Mouse (Mus musculus) MEL (cell line): ENCODE measurements at regions not wholly inside any gene's neighbourhood (a gene's known extent, or its start where the extent isn't known, plus 50 kb on each side); places are given as distances from the start of the nearest gene placed in this dataset.

Experiments
- DNase-seq: peaks from one replicate; pipeline ENCODE4 v3.0.0; 2011; ENCODE audit warnings: low read depth, low spot score
- H3K27ac ChIP-seq: 2 replicates; pipeline ENCODE4 v1.5.1; 2012; ENCODE audit warnings: low read depth, mild to moderate bottlenecking, control low read depth, low read length, moderate library complexity; ENCODE audit not compliant: control insufficient read depth
- H3K27me3 ChIP-seq, 2 experiments: fragments of 150-350 bp in 1 of 2; sonication (generic) in 1 of 2; 2 replicates each; pipeline ENCODE4 v1.6.1; 2012; ENCODE audit warnings: low read length in 2 of 2, mild to moderate bottlenecking in 2 of 2, improper control_type of control experiment in 1 of 2, moderate library complexity in 1 of 2; ENCODE audit not compliant: insufficient read depth in 2 of 2, control insufficient read depth in 1 of 2
- H3K36me3 ChIP-seq, 2 experiments: 2 replicates each; pipeline ENCODE4 v1.6.1; 2012 to 2014; ENCODE audit warnings: low read length in 2 of 2, improper control_type of control experiment in 1 of 2, inconsistent platforms in 1 of 2, mild to moderate bottlenecking in 1 of 2; ENCODE audit not compliant: insufficient read depth in 2 of 2, control insufficient read depth in 1 of 2
- H3K4me1 ChIP-seq, 2 experiments: fragments of 150-350 bp in 1 of 2; sonication (generic) in 1 of 2; 2 replicates each; pipeline ENCODE4 v1.6.1; 2012; ENCODE audit warnings: low read length in 2 of 2, improper control_type of control experiment in 1 of 2, mild to moderate bottlenecking in 1 of 2; ENCODE audit not compliant: insufficient read depth in 2 of 2, control insufficient read depth in 1 of 2
- H3K4me3 ChIP-seq, 2 experiments: fragments of 150-350 bp in 1 of 2; sonication (generic) in 1 of 2; 2 replicates each; pipeline ENCODE4 v1.5.1; 2012; ENCODE audit warnings: low read depth in 2 of 2, low read length in 2 of 2, mild to moderate bottlenecking in 2 of 2, moderate library complexity in 2 of 2, control low read depth in 1 of 2, improper control_type of control experiment in 1 of 2; ENCODE audit not compliant: control insufficient read depth in 1 of 2, insufficient read depth in 1 of 2
- H3K79me2 ChIP-seq: 2 replicates; pipeline ENCODE4 v1.6.1; 2012; ENCODE audit warnings: mild to moderate bottlenecking, low read length, moderate library complexity; ENCODE audit not compliant: control insufficient read depth, poor library complexity, insufficient read depth
- H3K9ac ChIP-seq: 2 replicates; pipeline ENCODE4 v1.6.1; 2012; ENCODE audit warnings: low read depth, mild to moderate bottlenecking, control low read depth, low read length, moderate library complexity; ENCODE audit not compliant: control insufficient read depth, poor library complexity, severe bottlenecking
- H3K9me3 ChIP-seq: fragments of 150-350 bp; sonication (generic); replicated peaks from 2 replicates; pipeline ENCODE4 v1.6.1; 2012; ENCODE audit warnings: mild to moderate bottlenecking, low read length, improper control_type of control experiment, moderate library complexity; ENCODE audit not compliant: insufficient read depth
- CHD1 ChIP-seq: IDR thresholded peaks from 2 replicates; pipeline ENCODE4 v1.6.1; 2012; ENCODE audit warnings: low read depth, mild to moderate bottlenecking, inconsistent platforms, low read length, improper control_type of control experiment
- EP300 ChIP-seq, 2 experiments: IDR thresholded peaks; 2 replicates each; pipeline ENCODE4 v1.6.1; 2011; ENCODE audit warnings: improper control_type of control experiment in 2 of 2, low read length in 2 of 2, low read depth in 1 of 2, mild to moderate bottlenecking in 1 of 2
- ETS1 ChIP-seq: IDR thresholded peaks from 2 replicates; pipeline ENCODE4 v1.6.1; 2012; ENCODE audit warnings: low read depth, mild to moderate bottlenecking, inconsistent platforms, low read length, improper control_type of control experiment, moderate library complexity
- GATA1 ChIP-seq: IDR thresholded peaks from 2 replicates; pipeline ENCODE4 v1.6.1; 2011; ENCODE audit warnings: low read depth, low read length, improper control_type of control experiment
- MXI1 ChIP-seq: IDR thresholded peaks from 2 replicates; pipeline ENCODE4 v1.6.1; 2011; ENCODE audit warnings: mild to moderate bottlenecking, low read depth, low read length, improper control_type of control experiment
- MYC ChIP-seq: IDR thresholded peaks from 2 replicates; pipeline ENCODE4 v1.6.1; 2011; ENCODE audit warnings: low read depth, mild to moderate bottlenecking, low read length, improper control_type of control experiment, moderate library complexity
- NELFE ChIP-seq: IDR thresholded peaks from 2 replicates; pipeline ENCODE4 v1.6.1; 2011; ENCODE audit warnings: low read depth, low read length, improper control_type of control experiment
- POLR2AphosphoS2 ChIP-seq: IDR thresholded peaks from 2 replicates; pipeline ENCODE4 v1.6.1; 2011; ENCODE audit warnings: low read length, improper control_type of control experiment
- POLR2AphosphoS5 ChIP-seq: IDR thresholded peaks from 2 replicates; pipeline ENCODE4 v1.6.1; 2012; ENCODE audit warnings: low read depth, borderline replicate concordance, mild to moderate bottlenecking, inconsistent platforms, low read length, moderate library complexity, mixed read lengths
- RAD21 ChIP-seq: IDR thresholded peaks from 2 replicates; pipeline ENCODE4 v1.6.1; 2011; ENCODE audit warnings: mild to moderate bottlenecking, low read depth, low read length, improper control_type of control experiment
- RCOR1 ChIP-seq: IDR thresholded peaks from 2 replicates; pipeline ENCODE4 v1.6.1; 2012; ENCODE audit warnings: low read depth, mild to moderate bottlenecking, inconsistent platforms, low read length, improper control_type of control experiment
- SMC3 ChIP-seq: IDR thresholded peaks from 2 replicates; pipeline ENCODE4 v1.6.1; 2011; ENCODE audit warnings: low read depth, low read length, improper control_type of control experiment
- TBP ChIP-seq: IDR thresholded peaks from 2 replicates; pipeline ENCODE4 v1.8.0; 2011; ENCODE audit warnings: low read depth, low read length, improper control_type of control experiment
- UBTF ChIP-seq: IDR thresholded peaks from 2 replicates; pipeline ENCODE4 v1.6.1; 2012; ENCODE audit warnings: low read depth, mild to moderate bottlenecking, inconsistent platforms, low read length, improper control_type of control experiment, moderate library complexity, borderline replicate concordance; ENCODE audit not compliant: insufficient read depth
- USF1 ChIP-seq: IDR thresholded peaks from 2 replicates; pipeline ENCODE4 v1.6.1; 2014; ENCODE audit warnings: low read depth, mild to moderate bottlenecking, inconsistent platforms, low read length, improper control_type of control experiment, moderate library complexity
- USF2 ChIP-seq, 2 experiments: IDR thresholded peaks; 2 replicates each; pipeline ENCODE4 v1.6.1; 2011 to 2012; ENCODE audit warnings: improper control_type of control experiment in 2 of 2, low read length in 2 of 2, borderline replicate concordance in 1 of 2, inconsistent platforms in 1 of 2, low read depth in 1 of 2, mild to moderate bottlenecking in 1 of 2; ENCODE audit not compliant: insufficient read depth in 1 of 2
- ZKSCAN1 ChIP-seq: IDR thresholded peaks from 2 replicates; pipeline ENCODE4 v1.6.1; 2012; ENCODE audit warnings: low read depth, mild to moderate bottlenecking, inconsistent platforms, low read length, improper control_type of control experiment, moderate library complexity

GRCm38 (mm10) chr14:76619038-76619409, 62.3 kb upstream of the Serp2 start:
- no peak for DNase-seq
- Histone ChIP-seq H3K27me3 (no peaks in the 10 kb centered on the region; a peak in 1 of 4 replicates), H3K9me3 (no peaks in the 10 kb centered on the region), H3K27ac (no peak overlapping the region), H3K36me3 (no peaks in the 10 kb centered on the region), H3K4me1 (no peaks in the 10 kb centered on the region), H3K79me2 (no peaks in the 10 kb centered on the region; the same call in 1 of the 2 replicates), H3K4me3 (no peak overlapping the region), H3K9ac (no peak overlapping the region)
- TF ChIP-seq USF2 (IDR thresholded peaks at IDR 0.05; ENCODE audit: borderline replicate concordance in 1 of 2, insufficient read depth in 1 of 2, low read depth in 1 of 2, low read length in 2 of 2) (no peak), CHD1 (no peak), SMC3 (no peak), EP300 (IDR thresholded peaks at IDR 0.05; ENCODE audit: low read depth in 1 of 2, low read length in 2 of 2) (no peak), RCOR1 (no peak), GATA1 (no peak), MYC (no peak), ZKSCAN1 (no peak), RAD21 (no peak), NELFE (no peak), TBP (no peak), POLR2AphosphoS5 (no peak)

GRCm38 (mm10) chr14:76618331-76619037, 61.8 kb upstream of the Serp2 start:
- no peaks in the 10 kb centered on the region for H3K4me1 ChIP-seq
- H3K27ac ChIP-seq: no peak overlapping the region
- H3K36me3 ChIP-seq: no peaks in the 10 kb centered on the region
- no peaks in the 10 kb centered on the region; the same call in 1 of the 2 replicates for H3K79me2 ChIP-seq
- H3K4me3 ChIP-seq: no peak overlapping the region
- no peaks in the 10 kb centered on the region; a peak in 1 of 4 replicates for H3K27me3 ChIP-seq
- no peak for TF ChIP-seq RCOR1
- no peak for TF ChIP-seq UBTF
- TF ChIP-seq ETS1: no peak
- TF ChIP-seq USF1: no peak
- TF ChIP-seq MXI1: no peak
- no peak for TF ChIP-seq POLR2AphosphoS2
- H3K9ac ChIP-seq: no peak overlapping the region
- H3K9me3 ChIP-seq: no peaks in the 10 kb centered on the region
- no peak for DNase-seq
